Mouse (Mus musculus): ENCODE measurements around the gene Osr1. TPM values are rescaled to one million over a fixed set of nuclear protein-coding genes. Genes with fewer than 3 reads are reported as not detected.

Osr1 gene
- polyA plus RNA-seq, 1 experiment from 2014 or later: 11.7 TPM

GRCm38 (mm10) chr12:9591141-9591540 is 21.2 kb downstream of the Osr1 start:
- no peak overlapping the region for H3K4me3 ChIP-seq
- no peak overlapping the region for H3K9ac ChIP-seq
- no peak for ATAC-seq (ENCODE audit: low FRiP score, low read depth)
- H3K9me3 ChIP-seq: no peaks in the 10 kb centered on the region
- no peak overlapping the region for H3K27ac ChIP-seq (replicated peaks)
- H3K4me2 ChIP-seq: no peak overlapping the region
- WGBS: 55% methylated on average over 3 of the region's 3 CpGs
- H3K4me1 ChIP-seq (replicated peaks): peaks cover 4% of the 10 kb centered on the region; the same call in 1 of the 2 replicates
- H3K27me3 ChIP-seq: no peaks in the 10 kb centered on the region
- H3K36me3 ChIP-seq: no peaks in the 10 kb centered on the region

GRCm38 (mm10) chr12:9598219-9598618 is 28.3 kb downstream of the Osr1 start:
- Histone ChIP-seq H3K27me3 (no peaks in the 10 kb centered on the region), H3K9me3 (no peaks in the 10 kb centered on the region), H3K36me3 (no peaks in the 10 kb centered on the region), H3K27ac (replicated peaks) (no peak overlapping the region), H3K9ac (no peak overlapping the region), H3K4me2 (no peak overlapping the region), H3K4me1 (replicated peaks) (no peaks in the 10 kb centered on the region), H3K4me3 (no peak overlapping the region)
- ATAC-seq (ENCODE audit: low FRiP score, low read depth): no peak
